Mouse (Mus musculus) forelimb bud, embryonic 11.5 days (tissue): Measurements from ENCODE around the gene Mast4.
"Not testable (repeated sequence)": the region's sequence is repeated elsewhere in the genome, so short reads cannot be mapped to it uniquely, and the experiment has no call there.

ENCODE experiments used
- DNase-seq: peaks from one replicate; pipeline ENCODE4 v3.0.0-alpha.2; 2012; ENCODE audit warnings: low read depth, low spot score

The Mast4 gene

DNA sequence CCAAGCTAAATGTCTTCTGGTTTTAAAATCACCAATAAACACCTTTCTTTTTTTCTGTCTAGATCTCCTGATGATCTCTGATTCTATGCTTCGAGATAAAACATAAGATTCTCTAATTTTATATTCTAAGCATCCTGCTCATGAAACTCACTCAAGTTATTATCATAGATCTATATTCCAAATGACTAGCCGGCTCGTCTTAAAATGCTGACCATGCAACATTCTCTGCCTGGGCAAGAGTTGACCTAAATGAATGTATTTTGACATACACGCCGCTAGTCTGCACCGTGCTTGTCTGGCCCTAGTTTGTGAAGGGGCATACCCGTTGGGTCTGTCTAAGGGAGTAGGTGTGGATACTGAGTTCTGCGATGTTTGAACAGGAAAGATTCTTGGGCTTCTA, 579.2 kb downstream of the Mast4 start:
- no peak for DNase-seq

DNA sequence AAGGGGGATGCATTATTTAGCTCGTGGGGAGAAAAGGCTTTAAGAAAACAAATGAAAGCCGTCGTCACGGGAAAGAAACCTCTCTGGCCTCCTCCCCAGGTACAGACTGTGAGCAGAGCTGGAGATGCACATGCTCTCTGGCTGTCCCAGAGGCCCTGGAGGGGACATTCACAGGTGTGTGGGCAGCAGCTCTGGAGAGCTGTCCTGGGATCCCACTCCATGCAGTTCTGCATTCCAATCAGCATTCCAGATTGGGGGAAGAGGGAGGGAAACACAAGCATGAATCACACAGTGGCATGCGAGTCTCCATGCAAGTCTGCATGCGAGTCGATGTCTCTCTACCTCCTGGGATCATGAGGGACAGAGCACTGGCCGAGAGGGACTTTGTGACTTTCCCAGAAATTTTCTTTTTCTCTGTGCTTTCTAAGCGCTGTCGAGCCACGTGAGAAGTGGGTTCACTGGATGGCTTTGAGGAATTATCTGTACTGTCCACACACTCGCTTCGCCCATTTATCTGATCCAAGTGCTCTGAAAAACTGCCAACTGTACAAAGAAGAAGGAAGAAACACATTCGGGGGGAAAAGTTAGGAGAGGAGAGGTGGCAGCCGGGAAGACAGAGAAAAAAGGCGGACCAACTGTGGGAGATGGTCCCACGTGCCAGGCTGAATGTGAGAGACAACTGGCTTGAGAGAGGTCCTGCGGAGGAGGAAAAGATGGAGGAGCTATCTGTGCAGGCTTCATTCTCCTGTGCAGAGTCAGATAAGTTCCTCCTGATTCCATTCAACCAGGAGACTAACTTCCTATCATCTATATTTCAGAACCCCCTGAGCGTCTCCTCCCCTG, 580.4 kb downstream of the Mast4 start:
- DNase-seq = no peak

DNA sequence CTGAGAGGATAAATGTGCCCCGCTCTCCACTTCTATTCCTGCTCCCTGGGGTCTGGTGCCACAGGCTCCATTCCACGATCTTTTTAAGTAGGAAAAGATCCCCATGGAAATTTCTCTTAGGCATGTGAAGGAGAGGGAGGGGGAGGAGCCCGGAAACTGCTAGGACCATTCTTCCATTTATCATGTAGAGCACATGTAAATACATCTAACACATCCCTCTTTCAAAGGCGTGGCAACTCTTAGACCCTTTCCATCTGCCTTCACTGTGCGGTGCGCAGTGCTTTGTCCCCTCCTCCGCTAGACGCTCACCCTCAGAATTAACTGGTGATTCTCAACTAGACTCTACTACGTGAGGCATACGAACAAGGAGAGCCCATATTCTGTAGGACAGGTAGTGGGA, 584.4 kb downstream of the Mast4 start:
- no peak for DNase-seq

DNA sequence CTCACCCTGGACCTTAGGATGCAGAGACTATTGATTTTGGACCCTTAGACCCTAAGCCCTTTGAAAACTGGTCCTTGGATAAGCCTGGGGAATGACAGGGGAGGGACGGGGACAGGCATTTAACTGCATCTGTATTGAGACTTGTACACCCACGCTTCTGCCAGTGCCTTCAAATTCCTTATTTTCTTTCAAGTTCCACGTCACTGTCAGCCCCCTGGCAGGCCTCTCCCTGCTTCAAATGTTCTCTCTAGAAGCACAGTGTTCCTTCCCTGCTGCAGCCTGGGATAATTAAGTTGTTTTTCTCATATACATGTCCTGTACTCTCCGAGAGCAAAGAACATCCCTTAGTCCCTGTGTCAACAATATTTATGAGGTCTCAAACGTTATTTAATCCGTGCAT, 585.1 kb downstream of the Mast4 start:
- DNase-seq = no peak

DNA sequence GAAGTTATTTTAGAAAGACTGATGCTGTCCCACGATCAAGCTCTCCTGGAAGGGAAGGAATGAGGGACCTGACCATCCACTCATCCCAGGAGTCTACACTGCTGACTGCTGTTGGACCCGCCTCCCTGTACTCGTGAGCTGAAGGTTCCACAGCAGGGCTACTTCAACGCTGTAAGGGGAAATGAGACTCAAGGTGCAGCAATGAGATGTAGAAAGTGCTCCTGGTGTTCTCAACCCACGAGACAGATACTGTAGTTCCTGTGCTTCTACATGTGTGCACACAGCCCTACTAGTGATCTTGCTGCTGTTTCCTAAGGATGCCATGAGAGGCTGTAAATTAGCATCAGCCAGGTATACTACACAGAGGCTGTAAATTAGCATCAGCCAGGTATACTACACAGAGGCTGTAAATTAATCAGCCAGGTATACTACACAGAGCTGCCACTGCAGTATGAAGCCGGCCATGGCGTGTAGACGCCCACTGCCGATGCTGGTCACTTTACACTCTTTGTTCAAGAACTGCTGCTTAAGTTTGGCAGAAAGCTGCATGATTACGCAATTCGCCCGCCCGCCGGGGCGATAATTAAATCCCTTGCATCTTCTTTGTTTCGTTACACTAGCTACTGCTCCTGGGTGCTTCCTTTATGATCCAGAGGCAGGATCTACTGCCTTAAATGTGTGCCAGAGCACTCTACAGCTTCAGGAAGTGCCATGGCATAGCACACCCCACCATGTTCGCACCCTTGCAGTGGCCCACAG, 587.3 kb downstream of the Mast4 start:
- DNase-seq = no peak

DNA sequence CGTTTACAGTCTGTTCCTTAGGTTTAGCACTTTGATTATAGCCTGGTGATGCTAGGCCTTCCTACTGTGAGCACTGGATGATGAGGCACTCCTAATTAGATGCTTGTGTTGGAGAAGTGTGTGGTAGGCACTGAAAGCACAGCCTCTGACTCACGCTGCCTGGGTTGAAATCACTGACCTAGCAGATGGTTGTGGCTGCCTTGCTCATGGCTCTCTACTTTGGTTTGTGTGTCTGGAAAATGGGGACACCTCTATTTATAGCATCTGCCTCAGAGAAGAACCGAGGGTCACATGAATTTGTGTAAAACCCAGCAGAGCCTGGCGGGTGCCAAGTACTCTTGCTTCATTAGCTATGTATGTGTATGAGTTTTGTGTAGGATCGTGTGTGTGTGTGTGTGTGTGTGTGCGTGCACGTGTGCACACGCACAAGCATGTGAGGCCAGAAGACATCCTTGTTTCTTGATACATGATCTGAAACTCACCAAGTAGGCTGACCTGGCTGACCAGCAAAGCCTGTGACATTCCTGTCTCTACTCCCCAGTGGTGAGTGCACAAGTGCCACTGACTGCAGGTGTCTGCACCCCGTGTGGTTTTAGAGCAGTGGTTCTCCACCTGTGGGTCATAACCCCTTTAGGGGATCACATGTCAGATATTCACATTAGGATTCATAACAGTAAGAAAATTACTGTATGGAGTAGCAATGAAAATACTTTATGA, 588.5 kb downstream of the Mast4 start:
- no peak for DNase-seq

DNA sequence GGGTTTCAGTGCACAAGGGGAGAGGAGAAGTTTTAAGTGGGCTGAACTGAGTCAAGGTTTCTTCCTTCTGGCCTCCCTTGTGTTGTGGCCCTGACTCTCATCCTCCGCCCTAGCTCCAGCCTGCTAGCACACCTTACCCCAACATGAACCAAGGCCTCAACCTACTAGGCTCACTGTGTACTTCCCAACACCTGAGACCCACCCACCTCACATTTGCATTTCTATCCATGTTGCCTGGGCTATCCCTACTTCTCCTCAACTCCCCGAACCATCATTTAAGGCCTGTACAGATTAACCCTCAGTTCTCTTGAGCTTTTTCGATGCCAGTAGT, 589.1 kb downstream of the Mast4 start:
- no peak for DNase-seq

DNA sequence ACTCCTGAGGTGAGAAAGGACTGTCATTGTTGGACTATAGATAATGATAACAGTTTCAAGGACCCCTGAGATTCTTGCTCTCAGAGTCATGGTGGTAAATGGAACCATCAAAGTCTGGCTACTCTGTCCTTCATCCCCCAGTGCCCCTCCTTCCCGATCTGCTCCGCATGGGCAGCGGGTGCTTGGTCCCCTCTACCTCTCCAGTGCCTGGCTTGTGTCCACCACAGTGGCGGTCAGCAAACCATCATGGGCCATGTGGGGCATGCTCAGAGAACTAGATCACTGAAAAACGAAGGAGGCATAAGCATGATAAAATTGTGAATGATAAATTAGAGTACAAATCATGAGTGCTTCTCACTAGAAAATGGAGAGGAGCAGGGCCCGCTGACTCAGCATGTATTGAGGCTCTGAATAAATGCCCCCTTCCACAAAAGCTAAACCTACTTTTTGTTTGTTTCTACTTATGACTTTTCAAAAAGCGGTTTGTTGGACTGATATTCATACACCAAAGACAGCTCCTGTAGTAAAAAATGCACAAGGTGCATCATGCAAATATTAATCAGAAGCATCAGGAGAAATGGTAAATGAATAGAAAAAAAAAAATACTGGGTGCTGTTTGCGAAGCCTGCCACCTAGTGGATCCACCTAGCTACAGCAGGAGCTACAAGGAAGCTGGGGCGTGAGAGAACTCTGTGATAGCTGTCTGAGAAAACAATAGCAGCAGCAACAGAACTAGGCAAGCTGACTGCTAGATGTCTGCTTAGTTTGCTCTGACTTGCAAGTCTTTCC, 589.6 kb downstream of the Mast4 start:
- peak; percentile 33 for DNase-seq

DNA sequence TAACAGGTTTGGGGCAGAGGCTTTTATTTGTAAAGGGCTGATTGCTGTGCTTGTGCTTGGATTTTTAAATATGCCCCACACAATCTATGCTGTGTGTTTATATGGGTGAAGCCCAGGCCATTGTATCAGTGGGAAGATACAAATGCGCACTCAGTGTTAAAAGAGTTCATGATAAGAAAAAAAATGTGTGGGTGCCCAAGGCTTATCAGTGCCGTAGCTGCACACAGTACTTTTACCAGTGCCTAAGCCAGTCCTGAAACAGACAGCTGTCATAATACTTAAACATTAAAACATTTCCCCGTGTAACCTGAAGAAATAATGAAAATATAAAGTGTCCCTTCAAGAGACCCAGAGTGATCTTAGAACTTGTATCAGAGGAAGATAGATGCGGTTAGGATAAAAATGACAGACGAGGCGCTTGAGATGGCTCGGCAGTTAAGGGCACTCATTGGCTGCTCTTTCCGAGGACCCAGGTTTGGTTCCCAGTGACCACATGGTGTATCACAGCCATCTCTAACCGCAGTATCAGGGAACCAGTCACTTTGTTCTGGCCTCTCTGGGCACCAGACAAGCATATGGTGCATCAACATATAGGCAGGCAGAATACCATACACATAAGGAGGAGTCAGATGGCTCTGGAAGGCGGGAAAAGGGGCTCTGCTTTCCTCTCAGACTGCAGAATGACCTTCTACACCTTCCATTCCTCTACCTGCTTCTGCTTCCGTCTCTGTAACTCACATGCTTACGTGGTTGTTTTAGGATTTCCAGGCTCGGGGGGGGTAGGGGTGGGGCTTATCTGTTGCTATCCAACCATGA, 594.4 kb downstream of the Mast4 start:
- DNase-seq = no peak

DNA sequence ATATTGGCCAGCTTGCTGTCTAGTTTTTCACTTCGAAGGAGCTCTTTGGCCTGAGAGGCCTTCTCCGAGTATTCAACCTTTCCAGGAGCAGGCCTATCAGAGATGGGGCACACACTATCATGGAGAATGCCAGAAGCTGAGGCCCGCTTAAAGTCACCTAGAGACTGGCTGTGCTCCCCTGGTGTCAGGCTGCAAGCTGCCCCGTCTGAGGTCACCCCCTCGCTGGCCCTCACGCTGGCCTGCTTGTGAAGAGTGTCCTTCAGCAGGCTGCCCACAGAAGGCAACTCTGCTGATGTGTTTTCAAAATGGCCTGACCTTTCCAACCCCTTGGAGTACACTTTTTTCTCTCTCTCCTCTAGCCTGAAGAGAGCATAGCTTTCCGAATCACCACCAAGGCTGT, 596.5 kb downstream of the Mast4 start:
- DNase-seq = no peak

DNA sequence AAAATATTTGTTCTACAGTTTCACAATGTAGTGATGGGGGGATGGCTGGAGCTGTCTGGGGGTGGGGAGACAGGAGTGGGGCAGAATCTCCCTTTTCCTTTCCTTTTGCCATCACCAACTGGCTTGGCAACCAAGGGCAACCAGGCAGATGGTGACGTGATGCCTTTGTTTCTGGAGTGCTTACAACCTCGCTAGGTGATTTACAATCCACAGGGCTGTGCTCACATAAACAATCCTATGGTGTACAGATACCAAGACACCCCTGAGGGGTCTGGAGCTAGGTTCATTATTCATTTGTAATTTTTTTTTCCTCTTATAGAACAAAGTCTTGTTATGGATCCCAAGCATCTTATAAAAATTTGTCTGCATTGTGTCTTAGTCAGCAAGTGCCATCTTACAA, 601.2 kb downstream of the Mast4 start:
- no peak for DNase-seq

DNA sequence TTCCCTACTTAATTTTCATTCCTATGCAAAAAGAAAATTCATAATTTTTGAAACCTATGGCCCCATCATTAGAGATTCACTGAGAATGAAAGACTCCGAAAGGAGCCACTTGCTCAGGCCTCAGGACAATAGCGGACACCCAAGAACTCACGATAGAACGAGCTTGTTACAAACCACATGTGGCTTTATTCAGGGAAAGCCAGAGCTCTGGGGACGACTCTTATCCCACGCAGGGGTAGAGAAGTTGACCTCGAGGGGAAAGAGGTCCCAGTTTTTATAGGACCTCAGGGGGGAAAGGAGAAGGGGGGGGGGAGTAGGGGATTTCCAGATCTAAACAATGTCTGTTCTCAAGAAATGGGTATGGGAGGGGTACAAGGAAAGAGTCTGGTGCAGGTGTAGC, 605.3 kb downstream of the Mast4 start:
- DNase-seq = not testable (repeated sequence)

DNA sequence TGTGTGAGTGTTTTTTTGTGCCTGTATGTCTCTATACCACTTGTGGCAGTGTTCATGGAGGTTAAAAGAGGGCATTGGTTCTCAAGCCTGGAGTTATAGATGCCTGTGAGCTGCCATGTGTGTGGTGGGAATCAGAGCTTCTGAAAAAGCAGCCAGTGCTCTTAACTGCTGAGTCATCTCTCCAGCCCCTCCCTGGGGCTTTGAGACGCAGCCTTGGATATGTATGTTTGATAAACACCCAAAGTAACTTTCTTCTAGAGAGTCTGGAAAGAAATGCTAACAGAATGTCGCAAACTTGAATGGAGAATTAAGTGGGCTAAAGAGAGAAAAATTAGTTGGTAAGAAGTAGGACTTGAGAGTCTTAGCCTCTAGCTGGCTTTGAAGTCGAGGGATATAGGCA, 606.3 kb downstream of the Mast4 start:
- DNase-seq = no peak

DNA sequence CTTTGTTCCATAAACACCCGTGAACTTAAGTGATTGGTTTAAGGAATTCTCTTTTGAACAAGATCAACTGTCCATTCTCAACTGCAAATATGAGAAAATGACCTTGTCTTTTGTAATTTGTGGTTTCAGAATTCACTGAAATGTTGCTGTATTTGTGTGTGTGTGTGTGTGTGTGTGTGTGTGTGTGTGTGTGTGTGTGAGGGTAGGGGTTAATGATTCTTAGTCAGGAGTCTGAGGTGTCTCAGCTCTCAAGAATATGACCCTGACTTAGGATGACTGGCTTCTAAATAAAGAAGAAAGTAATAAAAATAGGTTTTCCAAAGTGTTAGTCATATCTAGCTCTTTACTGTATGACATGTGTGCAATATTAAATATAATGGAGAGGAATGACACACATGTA, 607.4 kb downstream of the Mast4 start:
- no peak for DNase-seq

DNA sequence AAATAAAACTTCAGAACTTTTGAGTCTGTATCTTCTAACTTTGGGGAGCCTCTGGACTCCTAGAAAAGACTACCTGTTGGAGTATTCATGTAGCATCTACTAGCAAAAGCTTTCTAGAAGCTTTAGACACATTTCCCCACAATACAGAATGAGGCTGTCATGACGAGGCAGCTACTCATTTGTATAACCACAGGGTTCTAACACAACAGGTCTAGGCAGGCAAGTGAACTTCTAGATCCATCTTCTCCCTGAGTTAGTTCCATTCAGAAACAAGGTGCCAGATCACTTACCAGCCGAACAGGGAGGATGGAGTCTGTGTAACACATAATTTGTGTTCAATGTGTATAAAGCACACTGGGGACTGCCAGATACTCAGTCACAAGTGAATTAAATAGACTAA, 608.4 kb downstream of the Mast4 start:
- DNase-seq = no peak

DNA sequence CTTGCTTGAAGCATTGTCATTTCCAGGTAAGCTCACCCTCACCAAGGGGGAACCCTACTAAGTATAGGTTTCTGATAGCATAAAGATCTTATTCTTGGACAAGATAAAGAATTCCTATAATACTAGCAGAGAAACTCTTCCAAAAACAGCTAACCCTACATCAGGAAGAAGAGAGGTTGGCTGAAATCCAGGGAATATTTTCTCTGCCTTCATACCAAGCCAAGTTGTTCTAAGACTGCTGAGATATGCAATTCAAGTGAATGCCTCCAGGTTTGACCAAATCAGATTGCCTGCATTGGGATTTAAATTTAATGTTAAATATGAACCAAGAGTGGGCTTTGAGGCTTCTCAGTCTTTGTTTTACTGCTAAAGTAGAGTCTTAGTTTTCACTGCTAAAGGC, 608.9 kb downstream of the Mast4 start:
- DNase-seq = no peak

DNA sequence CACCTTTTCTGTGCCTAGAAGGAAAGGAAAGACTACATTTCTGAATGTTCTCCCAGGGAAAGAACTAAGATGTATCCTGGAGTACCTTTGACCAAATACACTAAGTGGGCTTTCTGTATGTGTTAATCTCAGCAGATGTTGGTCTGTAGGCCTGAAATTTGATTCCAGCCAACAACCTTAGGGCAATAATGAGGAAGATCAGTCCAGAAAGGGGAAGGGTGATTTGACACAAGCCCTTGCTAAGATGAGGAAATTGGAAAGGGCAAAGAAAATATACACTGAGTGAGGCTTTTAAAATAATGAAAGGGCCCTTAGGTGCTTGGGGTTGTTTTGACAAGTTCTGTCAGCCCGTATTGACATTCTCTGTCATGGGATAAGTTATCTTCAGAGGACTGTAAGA, 617.3 kb downstream of the Mast4 start:
- no peak for DNase-seq

DNA sequence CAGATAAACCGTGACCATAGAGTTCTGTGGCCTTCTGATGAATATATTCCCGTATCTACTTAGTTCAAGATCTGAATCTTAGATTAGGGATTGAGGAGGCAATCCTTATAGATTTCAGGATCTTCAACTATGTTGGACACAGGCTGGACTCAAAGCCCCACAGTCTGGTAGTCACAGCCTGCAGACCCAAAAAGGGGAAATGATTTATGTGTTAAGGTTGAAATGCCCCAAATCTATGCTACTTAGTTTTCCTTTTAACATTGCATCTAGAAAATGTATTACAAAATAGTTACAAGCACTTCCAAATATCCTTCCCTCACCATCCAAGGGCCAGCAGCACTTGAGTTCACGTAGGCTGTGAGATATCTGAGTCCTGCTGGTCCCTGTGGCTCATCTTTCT, 633.6 kb downstream of the Mast4 start:
- DNase-seq = no peak

DNA sequence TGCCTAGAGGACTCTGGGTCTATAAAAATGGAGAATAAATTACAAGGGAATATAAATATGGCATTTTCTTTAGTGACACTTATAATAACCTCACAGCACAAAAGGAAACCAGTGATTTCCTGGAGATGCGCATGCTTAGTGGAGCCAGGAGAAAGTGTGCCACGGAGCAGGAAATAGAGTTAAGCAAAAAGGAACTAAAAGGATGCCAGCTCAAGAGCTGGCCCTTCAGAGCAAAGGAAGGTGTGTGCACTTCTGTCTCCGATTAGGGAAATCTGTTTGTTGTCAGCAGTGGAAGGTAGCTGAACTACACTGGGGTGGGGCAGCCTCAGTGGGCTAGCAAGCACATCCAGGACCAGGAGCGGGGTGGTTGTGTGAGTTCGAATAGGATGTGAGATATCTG, 634.1 kb downstream of the Mast4 start:
- DNase-seq = no peak

DNA sequence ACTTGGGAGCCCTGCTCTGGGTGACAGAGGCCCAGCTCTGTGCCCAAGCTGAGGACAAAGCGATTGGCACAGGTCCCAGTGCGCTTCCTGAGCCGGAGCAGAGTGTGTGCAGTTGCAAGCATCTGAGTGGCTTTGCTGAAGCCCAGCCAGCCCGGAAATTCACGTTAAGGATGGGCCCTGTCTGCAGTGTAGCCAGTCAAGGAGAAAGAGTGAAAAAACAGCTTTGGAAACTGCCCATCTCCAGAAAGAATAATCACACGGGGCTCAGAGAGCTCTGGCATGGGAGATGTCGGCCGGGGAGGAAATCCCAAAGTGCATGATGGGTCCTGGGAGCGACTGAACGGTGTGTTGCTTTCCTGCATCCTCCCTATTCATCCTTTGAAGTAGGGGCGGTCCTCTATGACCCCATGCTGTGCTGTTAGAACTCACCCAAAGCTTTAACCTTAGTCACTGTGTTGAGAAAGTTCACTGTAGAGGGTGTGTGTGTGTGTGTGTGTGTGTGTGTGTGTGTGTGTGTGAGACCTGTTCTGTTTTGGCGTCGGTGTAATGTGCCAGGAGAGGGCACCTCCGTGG, 635.5 kb downstream of the Mast4 start:
- no peak for DNase-seq

DNA sequence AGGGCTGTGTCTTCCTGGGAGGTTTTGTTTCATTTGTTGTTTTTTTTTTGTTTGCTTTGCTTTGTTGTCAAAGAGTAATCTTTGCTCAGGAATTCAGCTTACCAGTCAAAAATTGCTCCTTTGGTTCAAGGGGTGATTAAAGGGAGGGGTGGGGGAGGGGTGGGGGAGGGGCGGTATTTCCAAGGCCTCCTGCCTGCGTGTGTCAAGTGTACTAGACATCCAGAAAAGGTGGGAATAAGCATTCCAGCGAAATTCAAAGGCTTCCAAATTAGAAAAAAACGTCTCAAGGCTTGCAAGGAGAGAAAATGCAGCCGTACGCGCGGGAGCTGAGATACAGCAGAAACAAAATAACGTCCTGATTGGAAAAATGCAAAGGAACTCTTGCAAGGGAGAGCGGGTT, 636.0 kb downstream of the Mast4 start:
- DNase-seq = no peak
